Mouse (Mus musculus): Measurements from ENCODE around the gene Cic. TPM values are rescaled to one million over a fixed set of nuclear protein-coding genes. Genes with fewer than 3 reads are reported as not detected.

Gene Cic
- polyA plus RNA-seq, 1 experiment from 2014 or later, result 29.7 TPM

DNA sequence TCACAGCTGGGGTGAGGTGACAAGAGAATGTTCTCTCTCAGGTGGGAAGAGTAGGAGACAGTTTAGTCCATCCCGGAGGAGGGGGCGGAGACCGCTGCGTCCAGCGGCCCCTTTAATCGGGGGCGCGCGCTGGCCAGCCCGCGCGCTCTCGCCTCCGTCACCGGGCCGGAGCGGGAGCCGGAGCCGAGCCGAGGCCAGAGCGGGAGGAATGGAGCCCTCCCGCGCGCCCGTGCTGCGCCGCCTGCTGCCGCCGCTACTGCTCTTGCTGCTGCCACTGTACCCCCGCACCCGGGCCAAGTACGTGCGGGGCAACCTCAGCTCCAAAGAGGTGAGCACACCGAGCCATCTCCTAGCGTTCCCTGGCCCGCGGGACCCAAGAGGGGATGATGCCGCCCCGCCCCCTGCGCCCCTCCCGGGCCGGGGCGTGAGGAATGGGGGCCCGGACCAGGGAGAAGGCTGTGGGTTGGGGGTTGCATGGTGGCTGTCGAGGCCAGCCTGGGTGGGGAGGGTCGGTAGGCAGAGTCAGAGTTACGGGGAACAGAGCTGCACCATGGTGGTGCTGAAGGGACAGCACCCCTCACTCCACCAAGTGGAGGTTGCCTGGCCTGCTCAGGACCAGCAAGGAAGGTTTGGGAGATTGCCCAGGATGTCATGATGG, 38.6 kb downstream of the Cic start, which contains the start of gene Tmem145:
Gene Tmem145, plus strand, starts transcription at position 151 of the 658 bp plus-strand sequence.
- peak; percentile 95 for DNase-seq (ENCODE audit: low spot score, missing footprints)
- ATAC-seq (ENCODE audit: low FRiP score), result peak; percentile 74
- H3K4me2 ChIP-seq, result peak within 1 kb of the TSS; percentile 95
- no peaks in the 10 kb centered on the region for H3K36me3 ChIP-seq (ENCODE audit: control insufficient read depth, insufficient read depth, low read length)
- peak within 1 kb of the TSS; percentile 59 for H3K4me3 ChIP-seq (ENCODE audit: low read depth, low read length)
- peak within 1 kb of the TSS; percentile 69 for H3K9ac ChIP-seq (ENCODE audit: low read length)
- H3K4me1 ChIP-seq (ENCODE audit: control insufficient read depth, insufficient read depth, low read length), result peaks cover 7% of the 10 kb centered on the region
- no peaks in the 10 kb centered on the region; the same call in 1 of the 2 replicates for H3K27me3 ChIP-seq (ENCODE audit: control insufficient read depth, insufficient read depth, low read length)
- H3K9me3 ChIP-seq (ENCODE audit: control insufficient read depth, low read length), result no peaks in the 10 kb centered on the region
- under 1% methylated on average over 46 of the region's 47 CpGs for WGBS
- H3K27ac ChIP-seq (ENCODE audit: low read depth, low read length), result no peak within 1 kb of the TSS; the same call in 1 of the 2 replicates

DNA sequence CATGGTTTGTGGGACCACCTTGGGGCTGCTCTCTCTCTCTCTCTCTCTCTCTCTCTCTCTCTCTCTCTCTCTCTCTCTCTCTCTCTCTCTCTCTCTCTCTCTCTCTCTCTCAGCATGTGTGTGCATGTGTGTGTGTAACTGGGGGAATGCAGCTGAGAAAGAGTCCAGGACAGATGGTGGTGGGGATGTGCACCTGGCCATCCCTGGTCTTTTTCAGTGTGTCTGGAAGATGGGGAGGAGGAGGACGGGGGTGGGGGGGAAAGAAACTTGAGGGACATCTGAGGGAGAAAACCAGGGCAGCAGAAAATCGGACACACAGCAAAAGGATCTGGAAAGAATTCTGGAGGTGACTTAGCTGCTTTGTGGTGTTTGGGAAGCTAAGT, 39.1 kb downstream of the Cic start:
- Histone ChIP-seq H3K36me3 (ENCODE audit: control insufficient read depth, insufficient read depth, low read length) (no peaks in the 10 kb centered on the region), H3K9ac (ENCODE audit: low read length) (no peak overlapping the region), H3K27me3 (ENCODE audit: control insufficient read depth, insufficient read depth, low read length) (peaks cover 3% of the 10 kb centered on the region), H3K4me3 (ENCODE audit: low read depth, low read length) (peak overlapping the region; percentile 59), H3K4me2 (peak overlapping the region; percentile 95), H3K9me3 (ENCODE audit: control insufficient read depth, low read length) (no peaks in the 10 kb centered on the region), H3K27ac (ENCODE audit: low read depth, low read length) (no peak overlapping the region), H3K4me1 (ENCODE audit: control insufficient read depth, insufficient read depth, low read length) (peaks cover 7% of the 10 kb centered on the region)
- ATAC-seq (ENCODE audit: low FRiP score) (no peak), DNase-seq (ENCODE audit: low spot score, missing footprints) (no peak)
- WGBS, result 35% methylated on average over 2 of the region's 2 CpGs

GRCm38 (mm10) chr7:25308702-25309318, 41.3 kb downstream of the Cic start:
- no peak overlapping the region for H3K27ac ChIP-seq (ENCODE audit: low read depth, low read length)
- H3K4me3 ChIP-seq (ENCODE audit: low read depth, low read length), result no peak overlapping the region
- no peak for DNase-seq (ENCODE audit: low spot score, missing footprints)
- H3K9ac ChIP-seq (ENCODE audit: low read length), result no peak overlapping the region
- H3K4me2 ChIP-seq, result no peak overlapping the region
- H3K27me3 ChIP-seq (ENCODE audit: control insufficient read depth, insufficient read depth, low read length), result peaks cover 14% of the 10 kb centered on the region
- no peaks in the 10 kb centered on the region for H3K36me3 ChIP-seq (ENCODE audit: control insufficient read depth, insufficient read depth, low read length)
- ATAC-seq (ENCODE audit: low FRiP score), result no peak
- H3K9me3 ChIP-seq (ENCODE audit: control insufficient read depth, low read length), result no peaks in the 10 kb centered on the region
- peaks cover 7% of the 10 kb centered on the region for H3K4me1 ChIP-seq (ENCODE audit: control insufficient read depth, insufficient read depth, low read length)
- 70% methylated on average over 17 of the region's 17 CpGs for WGBS

GRCm38 (mm10) chr7:25309425-25309824, 41.9 kb downstream of the Cic start:
- no peaks in the 10 kb centered on the region for H3K9me3 ChIP-seq (ENCODE audit: control insufficient read depth, low read length)
- H3K4me3 ChIP-seq (ENCODE audit: low read depth, low read length), result no peak overlapping the region
- H3K4me1 ChIP-seq (ENCODE audit: control insufficient read depth, insufficient read depth, low read length), result peaks cover 7% of the 10 kb centered on the region
- H3K27ac ChIP-seq (ENCODE audit: low read depth, low read length), result no peak overlapping the region
- no peaks in the 10 kb centered on the region for H3K36me3 ChIP-seq (ENCODE audit: control insufficient read depth, insufficient read depth, low read length)
- DNase-seq (ENCODE audit: low spot score, missing footprints), result no peak
- 87% methylated on average over 9 of the region's 9 CpGs for WGBS
- peaks cover 20% of the 10 kb centered on the region for H3K27me3 ChIP-seq (ENCODE audit: control insufficient read depth, insufficient read depth, low read length)
- H3K4me2 ChIP-seq, result no peak overlapping the region
- ATAC-seq (ENCODE audit: low FRiP score), result no peak
- H3K9ac ChIP-seq (ENCODE audit: low read length), result no peak overlapping the region

DNA sequence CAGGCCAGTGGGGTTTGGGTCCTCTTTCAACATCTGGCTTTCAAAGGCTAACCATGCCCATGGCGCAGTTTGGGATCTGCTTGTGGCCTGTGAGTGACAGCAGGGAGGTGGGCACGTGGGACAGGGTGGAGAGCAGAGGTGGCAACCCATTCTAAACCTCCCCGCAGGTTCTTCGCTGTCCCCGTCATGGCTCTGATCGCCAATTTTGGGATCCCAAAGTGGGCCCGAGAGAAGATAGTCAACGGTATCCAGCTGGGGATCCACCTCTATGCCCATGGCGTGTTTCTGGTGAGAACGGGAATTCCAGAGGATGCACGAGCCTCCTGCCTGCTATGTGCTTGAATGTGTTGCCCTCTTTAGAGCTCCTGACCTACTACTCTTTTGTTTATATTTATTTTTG, 43.7 kb downstream of the Cic start:
- no peak for ATAC-seq (ENCODE audit: low FRiP score)
- Histone ChIP-seq H3K4me3 (ENCODE audit: low read depth, low read length) (no peak overlapping the region), H3K4me2 (no peak overlapping the region), H3K36me3 (ENCODE audit: control insufficient read depth, insufficient read depth, low read length) (no peaks in the 10 kb centered on the region), H3K9me3 (ENCODE audit: control insufficient read depth, low read length) (no peaks in the 10 kb centered on the region), H3K27me3 (ENCODE audit: control insufficient read depth, insufficient read depth, low read length) (peaks cover 33% of the 10 kb centered on the region), H3K27ac (ENCODE audit: low read depth, low read length) (no peak overlapping the region), H3K4me1 (ENCODE audit: control insufficient read depth, insufficient read depth, low read length) (peaks cover 14% of the 10 kb centered on the region), H3K9ac (ENCODE audit: low read length) (no peak overlapping the region)
- DNase-seq (ENCODE audit: low spot score, missing footprints), result no peak
- WGBS, result 78% methylated on average over 11 of the region's 11 CpGs

- no peak overlapping the region for H3K9ac ChIP-seq (ENCODE audit: low read length)
- H3K4me1 ChIP-seq (ENCODE audit: control insufficient read depth, insufficient read depth, low read length), result peaks cover 12% of the 10 kb centered on the region
- no peak overlapping the region for H3K4me2 ChIP-seq
- no peaks in the 10 kb centered on the region for H3K36me3 ChIP-seq (ENCODE audit: control insufficient read depth, insufficient read depth, low read length)
- DNase-seq (ENCODE audit: low spot score, missing footprints) (peak; percentile 81), ATAC-seq (ENCODE audit: low FRiP score) (no peak)
- H3K27me3 ChIP-seq (ENCODE audit: control insufficient read depth, insufficient read depth, low read length), result peaks cover 33% of the 10 kb centered on the region
- H3K9me3 ChIP-seq (ENCODE audit: control insufficient read depth, low read length), result no peaks in the 10 kb centered on the region
- H3K27ac ChIP-seq (ENCODE audit: low read depth, low read length), result no peak overlapping the region
- no peak overlapping the region for H3K4me3 ChIP-seq (ENCODE audit: low read depth, low read length)
- 45% methylated on average over 7 of the region's 7 CpGs for WGBS
Observed at GRCm38 (mm10) chr7:25313325-25313724, 45.8 kb downstream of the Cic start.

DNA sequence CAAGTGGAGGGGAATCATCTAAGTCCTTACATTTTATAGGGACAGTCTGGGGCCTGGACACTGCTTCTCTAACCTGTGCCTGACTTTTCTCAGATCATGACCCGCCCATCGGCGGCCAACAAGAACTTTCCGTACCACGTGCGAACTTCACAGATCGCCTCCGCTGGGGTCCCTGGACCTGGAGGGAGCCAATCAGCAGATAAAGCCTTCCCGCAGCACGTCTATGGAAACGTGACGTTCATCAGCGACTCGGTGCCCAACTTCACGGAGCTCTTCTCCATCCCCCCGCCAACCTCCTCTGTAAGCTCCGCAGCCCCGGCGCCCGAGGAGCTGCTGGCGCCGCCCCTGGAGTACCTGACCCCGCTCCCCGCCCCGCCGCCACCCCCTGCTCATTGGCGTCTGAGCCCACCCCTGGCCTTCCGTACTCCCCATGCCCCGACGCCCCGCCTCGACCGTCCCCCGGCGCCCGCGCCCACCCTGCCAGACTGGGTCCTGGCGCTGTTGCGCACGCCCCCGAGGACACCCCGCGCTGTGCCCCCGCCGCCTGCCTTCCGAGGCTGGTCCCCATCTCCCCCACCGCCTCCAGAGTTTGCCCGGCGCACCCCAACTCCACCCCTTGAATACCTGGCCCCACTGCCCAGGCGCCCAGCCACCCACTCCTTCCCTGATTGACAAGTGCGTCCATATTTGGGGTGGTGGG, 47.3 kb downstream of the Cic start:
- WGBS, result 2% methylated on average over 43 of the region's 51 CpGs
- no peak for ATAC-seq (ENCODE audit: low FRiP score)
- Histone ChIP-seq H3K4me3 (ENCODE audit: low read depth, low read length) (peak overlapping the region; percentile 37), H3K4me2 (peak overlapping the region; percentile 67), H3K36me3 (ENCODE audit: control insufficient read depth, insufficient read depth, low read length) (no peaks in the 10 kb centered on the region), H3K27me3 (ENCODE audit: control insufficient read depth, insufficient read depth, low read length) (peaks cover 33% of the 10 kb centered on the region), H3K9me3 (ENCODE audit: control insufficient read depth, low read length) (no peaks in the 10 kb centered on the region), H3K27ac (ENCODE audit: low read depth, low read length) (no peak overlapping the region), H3K9ac (ENCODE audit: low read length) (peak overlapping the region; percentile 61), H3K4me1 (ENCODE audit: control insufficient read depth, insufficient read depth, low read length) (peaks cover 14% of the 10 kb centered on the region)
- peak; percentile 86 for DNase-seq (ENCODE audit: low spot score, missing footprints)

- WGBS, result 1% methylated on average over 69 of the region's 69 CpGs
- ATAC-seq (ENCODE audit: low FRiP score), result no peak
- peak; percentile 91 for DNase-seq (ENCODE audit: low spot score, missing footprints)
Observed at GRCm38 (mm10) chr7:25315306-25316041, 48.0 kb downstream of the Cic start.

More at GRCm38 (mm10) chr7:25315306-25316041, 48.0 kb downstream of the Cic start:
- no peak overlapping the region for H3K27ac ChIP-seq (ENCODE audit: low read depth, low read length)
- H3K36me3 ChIP-seq (ENCODE audit: control insufficient read depth, insufficient read depth, low read length), result no peaks in the 10 kb centered on the region
- H3K9ac ChIP-seq (ENCODE audit: low read length), result peak overlapping the region; percentile 61
- H3K4me1 ChIP-seq (ENCODE audit: control insufficient read depth, insufficient read depth, low read length), result peaks cover 14% of the 10 kb centered on the region
- H3K4me3 ChIP-seq (ENCODE audit: low read depth, low read length), result peak overlapping the region; percentile 37
- no peaks in the 10 kb centered on the region for H3K9me3 ChIP-seq (ENCODE audit: control insufficient read depth, low read length)
- peaks cover 33% of the 10 kb centered on the region for H3K27me3 ChIP-seq (ENCODE audit: control insufficient read depth, insufficient read depth, low read length)
- peak overlapping the region; percentile 67 for H3K4me2 ChIP-seq

Data from midbrain, embryonic 11.5 days (tissue).